Mouse (Mus musculus) hindbrain, embryonic 15.5 days (tissue): ENCODE measurements around the gene Kifc3. TPM values are rescaled to one million over a fixed set of nuclear protein-coding genes. Genes with fewer than 3 reads are reported as not detected.

Experiments
- ATAC-seq: fragments of 200-750 bp; cut with Nextera tagmentation; 2 replicates; pipeline ENCODE4 v1.8.0; 2017; ENCODE audit warnings: low read depth, moderate number of reproducible peaks, moderate TSS enrichment; ENCODE audit not compliant: low FRiP score
- H3K27ac ChIP-seq: fragments of 300-500 bp; sonication (generic); replicated peaks from 2 replicates; pipeline ENCODE4 v1.5.1; 2015; ENCODE audit warnings: mild to moderate bottlenecking, inconsistent platforms
- H3K27me3 ChIP-seq: fragments of 300-500 bp; sonication (generic); 2 replicates; pipeline ENCODE4 v1.6.1; 2015; ENCODE audit warnings: control low read depth, inconsistent platforms
- H3K36me3 ChIP-seq: fragments of 300-500 bp; sonication (generic); 2 replicates; pipeline ENCODE4 v1.6.1; 2015; ENCODE audit warnings: control low read depth, inconsistent platforms
- H3K4me1 ChIP-seq: fragments of 300-500 bp; sonication (generic); replicated peaks from 2 replicates; pipeline ENCODE4 v1.6.1; 2015; ENCODE audit warnings: control low read depth, inconsistent platforms
- H3K4me2 ChIP-seq: fragments of 300-500 bp; sonication (generic); 2 replicates; pipeline ENCODE4 v1.6.1; 2015; ENCODE audit warnings: moderate library complexity, mild to moderate bottlenecking, inconsistent platforms
- H3K4me3 ChIP-seq: fragments of 300-500 bp; sonication (generic); 2 replicates; pipeline ENCODE4 v1.5.1; 2015; ENCODE audit warnings: mild to moderate bottlenecking, inconsistent platforms
- H3K9ac ChIP-seq: fragments of 300-500 bp; sonication (generic); 2 replicates; pipeline ENCODE4 v1.6.1; 2015; ENCODE audit warnings: inconsistent platforms
- H3K9me3 ChIP-seq: fragments of 300-500 bp; sonication (generic); 2 replicates; pipeline ENCODE4 v1.6.1; 2016; ENCODE audit warnings: control low read depth, inconsistent platforms
- WGBS: fragments of 180-500 bp; shearing (Covaris S2); methylation state at CpG from one replicate; pipeline ENCODE4 v1.1.7; 2015; 5-methylcytosine and 5-hydroxymethylcytosine counted together
- polyA plus RNA-seq: library from polyadenylated mRNA; unstranded; fragments of >200 nt; fragmentation: Nextera tagmentation; extraction: Ambion mirVana; gene quantifications from 2 replicates; pipeline ENCODE4 v1.2.1, GENCODE M21; 2015

Gene Kifc3
- polyA plus RNA-seq, 1 experiment from 2014 or later, result 30.2 TPM

DNA sequence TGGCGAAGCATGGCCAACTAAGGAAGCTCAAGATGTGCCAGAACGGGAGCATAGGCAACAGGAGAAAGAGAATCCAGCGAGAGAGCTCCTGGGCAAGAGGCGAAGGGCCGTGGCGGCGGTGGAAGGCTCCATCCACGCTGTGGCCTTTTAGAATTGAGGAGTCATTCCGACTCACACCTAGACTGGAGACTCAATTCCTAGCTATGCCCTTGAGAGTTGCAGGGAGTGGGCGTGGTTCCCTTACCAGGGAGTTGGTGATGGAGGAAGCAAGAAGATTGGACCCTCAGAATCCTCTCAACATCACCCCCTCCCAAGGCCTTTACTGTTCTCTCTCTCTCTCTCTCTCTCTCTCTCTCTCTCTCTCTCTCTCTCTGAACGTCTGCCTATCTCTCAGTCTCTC lies 121.0 kb downstream of the Kifc3 start:
- 9% methylated on average over 11 of the region's 11 CpGs for WGBS
- ATAC-seq, result no peak
- peak overlapping the region; percentile 76 for H3K27ac ChIP-seq

DNA sequence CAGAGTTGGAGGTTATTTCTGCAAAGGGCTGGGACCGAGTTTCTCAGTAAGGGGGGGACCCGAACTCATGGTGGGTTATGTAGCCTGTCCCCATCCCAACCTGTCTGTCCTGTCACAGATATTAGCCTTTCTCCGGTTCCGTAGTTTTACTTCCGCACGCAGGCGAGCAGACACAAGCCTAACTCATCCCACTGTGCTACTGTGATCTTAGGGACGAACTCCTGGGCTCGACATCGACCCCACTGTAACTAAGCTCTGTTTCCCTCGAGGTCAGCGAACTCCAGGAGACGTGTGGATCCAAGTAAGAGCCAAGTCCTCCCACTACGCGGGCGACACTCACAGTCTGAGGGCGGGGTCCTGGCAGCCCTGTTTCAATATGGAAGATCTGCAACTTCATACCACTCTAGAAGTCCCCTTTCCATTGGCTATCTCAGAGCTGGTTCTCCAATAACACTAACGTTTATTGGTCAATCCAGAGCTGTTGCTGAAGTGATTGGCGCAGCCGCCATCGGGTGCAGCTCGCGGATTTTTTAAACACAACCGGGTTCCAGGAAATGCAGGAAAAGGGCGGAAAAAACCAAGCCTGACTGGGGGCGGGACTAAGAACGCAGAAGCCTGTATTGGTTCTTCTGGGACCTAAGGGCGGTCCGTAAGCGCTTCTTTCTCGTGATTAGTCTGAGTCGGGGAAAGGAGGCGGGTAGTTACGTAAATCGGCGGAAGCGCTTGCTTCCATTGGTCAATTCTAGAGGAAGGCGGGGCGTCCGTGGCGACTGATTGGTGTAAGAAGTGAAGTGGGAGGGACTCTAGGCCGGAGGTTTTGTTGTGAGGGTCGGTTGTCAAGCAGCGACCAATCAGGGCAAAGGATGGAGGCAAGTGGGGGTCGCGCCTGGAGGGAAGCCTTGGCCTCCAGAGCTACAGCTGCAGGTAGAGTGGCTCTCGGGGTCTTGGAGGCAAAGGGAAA lies 122.0 kb downstream of the Kifc3 start, which contains the start of gene Katnb1:
TSS of gene Katnb1 (plus strand) at position 806 of the 961 bp plus-strand sequence.
- ATAC-seq, result peak; percentile 99
- Histone ChIP-seq H3K9me3 (no peaks in the 10 kb centered on the region), H3K36me3 (no peaks in the 10 kb centered on the region), H3K9ac (peak within 1 kb of the TSS; percentile 70), H3K4me1 (peaks cover 21% of the 10 kb centered on the region), H3K4me2 (peak within 1 kb of the TSS; percentile 91), H3K4me3 (peak within 1 kb of the TSS; percentile 67), H3K27me3 (no peaks in the 10 kb centered on the region), H3K27ac (peak within 1 kb of the TSS; percentile 79)
- WGBS, result under 1% methylated on average over 47 of the region's 47 CpGs

More for the DNA sequence above, 121.0 kb downstream of the Kifc3 start:
- Histone ChIP-seq H3K9me3 (no peaks in the 10 kb centered on the region), H3K4me1 (peaks cover 21% of the 10 kb centered on the region), H3K9ac (peak overlapping the region; percentile 70), H3K36me3 (peaks cover 5% of the 10 kb centered on the region), H3K27me3 (no peaks in the 10 kb centered on the region), H3K4me2 (peak overlapping the region; percentile 91), H3K4me3 (peak overlapping the region; percentile 67)

- WGBS, result 89% methylated on average over 4 of the region's 4 CpGs
- Histone ChIP-seq H3K4me3 (no peak overlapping the region), H3K27ac (no peak overlapping the region), H3K36me3 (no peaks in the 10 kb centered on the region), H3K27me3 (no peaks in the 10 kb centered on the region), H3K4me1 (peaks cover 21% of the 10 kb centered on the region), H3K4me2 (no peak overlapping the region), H3K9ac (no peak overlapping the region), H3K9me3 (no peaks in the 10 kb centered on the region)
- ATAC-seq, result no peak
These were observed 123.3 kb downstream of the Kifc3 start for GRCm38 (mm10) chr8:95079305-95079704.

DNA sequence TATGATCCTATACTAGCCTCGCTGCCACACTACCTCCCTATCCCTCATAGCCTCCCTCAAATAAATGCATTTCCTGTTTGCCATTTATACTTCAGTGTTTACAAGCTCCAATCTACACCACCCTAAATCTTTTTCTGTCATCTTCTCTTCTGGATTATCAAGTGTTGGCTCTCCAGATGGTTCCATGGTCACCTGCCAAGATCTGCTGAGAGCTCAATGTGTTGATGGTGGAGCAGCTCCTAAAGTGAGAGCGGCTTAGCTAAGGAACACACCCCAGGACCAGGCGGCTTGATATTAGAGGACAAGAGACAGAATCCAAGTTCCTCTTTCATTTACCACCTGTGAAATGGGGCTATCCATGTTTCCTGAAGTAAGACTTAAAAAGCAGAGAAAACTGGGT lies 124.6 kb downstream of the Kifc3 start:
- ATAC-seq, result no peak
- peaks cover 21% of the 10 kb centered on the region for H3K4me1 ChIP-seq

GRCm38 (mm10) chr8:95076151-95076550 lies 126.5 kb downstream of the Kifc3 start:
- 80% methylated on average over 17 of the region's 17 CpGs for WGBS
- no peak overlapping the region for H3K27ac ChIP-seq
- H3K4me1 ChIP-seq, result peaks cover 6% of the 10 kb centered on the region; the same call in 1 of the 2 replicates
- no peak overlapping the region for H3K4me2 ChIP-seq
- no peak overlapping the region for H3K9ac ChIP-seq
- no peaks in the 10 kb centered on the region for H3K27me3 ChIP-seq
- no peak for ATAC-seq
- no peaks in the 10 kb centered on the region for H3K36me3 ChIP-seq
- H3K4me3 ChIP-seq, result no peak overlapping the region
- no peaks in the 10 kb centered on the region for H3K9me3 ChIP-seq

More for the DNA sequence above, 124.6 kb downstream of the Kifc3 start:
- WGBS, result 88% methylated on average over 3 of the region's 3 CpGs
- H3K4me2 ChIP-seq, result no peak overlapping the region
- H3K9ac ChIP-seq, result no peak overlapping the region
- H3K4me3 ChIP-seq, result no peak overlapping the region
- no peaks in the 10 kb centered on the region for H3K9me3 ChIP-seq
- H3K36me3 ChIP-seq, result no peaks in the 10 kb centered on the region
- H3K27me3 ChIP-seq, result no peaks in the 10 kb centered on the region
- H3K27ac ChIP-seq, result no peak overlapping the region

DNA sequence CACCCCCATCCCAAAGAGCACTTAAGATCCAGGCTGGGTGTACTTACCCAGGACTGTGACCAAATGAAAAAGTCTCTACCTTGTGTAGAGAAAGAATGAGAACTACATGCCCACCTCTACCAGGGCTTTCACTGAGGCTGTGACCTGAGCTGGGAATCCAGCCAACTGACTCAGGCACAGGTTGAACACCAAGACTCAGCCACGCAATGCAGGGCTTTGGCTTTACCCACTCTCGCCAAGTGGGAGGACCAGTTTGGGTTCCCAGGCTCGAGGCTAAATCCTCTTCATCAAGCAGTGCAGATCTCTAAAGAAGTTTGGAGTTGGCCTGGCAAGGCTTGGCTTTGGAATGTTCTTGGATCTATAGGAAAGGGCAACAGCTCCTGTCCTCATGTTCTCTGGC lies 127.1 kb downstream of the Kifc3 start:
- Histone ChIP-seq H3K9me3 (no peaks in the 10 kb centered on the region), H3K27me3 (no peaks in the 10 kb centered on the region), H3K36me3 (no peaks in the 10 kb centered on the region), H3K4me2 (no peak overlapping the region), H3K4me3 (no peak overlapping the region), H3K27ac (no peak overlapping the region), H3K9ac (no peak overlapping the region), H3K4me1 (peaks cover 6% of the 10 kb centered on the region; the same call in 1 of the 2 replicates)
- no peak for ATAC-seq
- WGBS, result 80% methylated on average over 3 of the region's 3 CpGs

- no peak overlapping the region for H3K4me3 ChIP-seq
- H3K4me2 ChIP-seq, result no peak overlapping the region
- no peaks in the 10 kb centered on the region for H3K27me3 ChIP-seq
- WGBS, result 53% methylated on average over 3 of the region's 3 CpGs
- H3K27ac ChIP-seq, result no peak overlapping the region
- no peaks in the 10 kb centered on the region for H3K4me1 ChIP-seq
- H3K9me3 ChIP-seq, result no peaks in the 10 kb centered on the region
- no peaks in the 10 kb centered on the region for H3K36me3 ChIP-seq
- H3K9ac ChIP-seq, result no peak overlapping the region
- no peak for ATAC-seq
These were observed 135.0 kb downstream of the Kifc3 start for GRCm38 (mm10) chr8:95067582-95067981.

- H3K9me3 ChIP-seq, result no peaks in the 10 kb centered on the region
- no peak overlapping the region for H3K9ac ChIP-seq
- no peak overlapping the region for H3K27ac ChIP-seq
- no peak for ATAC-seq
- H3K4me1 ChIP-seq, result no peaks in the 10 kb centered on the region
- no peaks in the 10 kb centered on the region for H3K36me3 ChIP-seq
- no peaks in the 10 kb centered on the region for H3K27me3 ChIP-seq
- H3K4me2 ChIP-seq, result no peak overlapping the region
- 89% methylated on average over 2 of the region's 2 CpGs for WGBS
- H3K4me3 ChIP-seq, result no peak overlapping the region
These were observed 138.1 kb downstream of the Kifc3 start for GRCm38 (mm10) chr8:95064531-95064930.

DNA sequence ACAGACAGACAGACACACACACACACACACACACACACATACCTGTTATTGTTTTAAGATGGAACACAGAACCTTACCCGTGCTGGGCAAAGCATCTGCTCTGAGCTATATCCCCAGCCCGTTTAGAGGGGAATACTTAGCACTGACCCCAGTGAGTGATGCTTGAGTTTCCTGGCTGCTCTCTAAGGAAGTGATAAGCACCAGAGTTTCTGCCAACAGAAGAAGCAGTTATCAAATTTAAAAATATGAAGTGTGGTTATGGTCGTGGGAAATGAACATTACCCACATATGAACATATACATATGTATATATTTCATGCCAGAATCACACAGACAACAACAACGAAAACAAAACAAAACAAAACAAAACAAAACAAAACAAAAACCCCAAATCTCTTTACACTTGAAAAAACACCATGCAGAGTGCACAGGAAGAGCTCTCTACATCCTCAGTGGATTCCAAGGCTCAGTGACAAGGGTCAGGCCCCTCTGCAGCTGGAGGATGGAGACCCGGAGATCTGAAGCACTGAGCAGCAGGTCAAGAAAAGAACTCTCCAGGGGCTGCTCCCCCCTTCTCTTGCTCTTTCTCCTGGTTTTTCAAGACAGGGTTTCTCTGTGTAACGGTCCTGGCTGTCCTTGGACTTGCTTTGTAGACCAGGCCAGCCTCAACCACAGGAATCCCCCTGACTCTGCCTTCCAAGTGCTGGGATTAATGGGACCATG lies 142.6 kb downstream of the Kifc3 start:
- 68% methylated on average over 6 of the region's 6 CpGs for WGBS
- no peaks in the 10 kb centered on the region for H3K9me3 ChIP-seq
- H3K4me1 ChIP-seq, result 0 out of 2 replicates have a peak, but pooled peaks cover 2% of the 10 kb centered on the region
- no peak overlapping the region for H3K27ac ChIP-seq
- ATAC-seq, result no peak
- H3K9ac ChIP-seq, result no peak overlapping the region
- H3K4me3 ChIP-seq, result no peak overlapping the region
- no peaks in the 10 kb centered on the region for H3K36me3 ChIP-seq
- no peak overlapping the region for H3K4me2 ChIP-seq
- no peaks in the 10 kb centered on the region for H3K27me3 ChIP-seq

DNA sequence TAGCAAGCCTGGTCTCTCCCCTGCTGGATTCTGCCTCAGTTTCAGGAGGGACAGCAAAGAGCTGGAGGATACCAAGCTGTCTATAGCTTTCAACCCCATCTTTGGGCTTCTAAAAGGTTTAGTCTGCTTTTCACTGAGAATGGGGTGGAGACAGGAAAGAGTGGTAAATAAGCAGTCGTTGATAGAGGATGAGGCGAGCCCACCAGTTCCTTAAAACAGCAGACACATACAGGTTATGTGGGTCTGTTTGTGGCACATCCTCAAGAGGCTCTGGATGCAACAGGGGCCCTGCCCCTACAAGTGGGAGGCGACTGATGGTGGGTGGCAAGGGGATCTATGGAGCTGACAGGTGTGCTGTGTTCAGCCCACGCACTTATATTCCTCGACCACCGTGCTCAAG lies 144.0 kb downstream of the Kifc3 start:
- no peaks in the 10 kb centered on the region for H3K36me3 ChIP-seq
- no peak overlapping the region for H3K4me2 ChIP-seq
- 0 out of 2 replicates have a peak, but pooled peaks cover 3% of the 10 kb centered on the region for H3K4me1 ChIP-seq
- no peak overlapping the region for H3K27ac ChIP-seq
- no peak for ATAC-seq
- no peak overlapping the region for H3K4me3 ChIP-seq
- WGBS, result 86% methylated on average over 6 of the region's 6 CpGs
- H3K27me3 ChIP-seq, result no peaks in the 10 kb centered on the region
- no peaks in the 10 kb centered on the region for H3K9me3 ChIP-seq
- H3K9ac ChIP-seq, result no peak overlapping the region

DNA sequence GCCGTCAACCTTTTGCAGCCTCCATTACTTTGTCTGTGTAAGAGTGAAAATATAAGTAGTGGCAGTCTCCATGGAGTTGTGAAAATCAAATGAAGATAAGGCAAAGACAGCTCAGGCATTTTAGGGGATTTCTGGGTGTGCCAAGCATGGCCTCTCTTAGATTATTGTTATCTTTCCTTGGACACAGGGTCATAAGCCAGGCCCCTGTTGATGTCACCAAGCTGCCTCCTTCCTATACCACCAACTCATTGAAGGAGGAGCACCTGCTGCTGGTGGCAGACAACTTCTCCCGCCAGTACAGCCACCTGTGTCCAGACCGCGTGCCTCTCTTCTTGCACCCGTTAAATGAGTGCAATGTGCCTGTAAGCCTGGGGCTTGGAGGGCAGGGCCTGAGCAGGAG lies 146.2 kb downstream of the Kifc3 start:
- 89% methylated on average over 5 of the region's 5 CpGs for WGBS
- H3K36me3 ChIP-seq, result no peaks in the 10 kb centered on the region
- no peak overlapping the region for H3K4me3 ChIP-seq
- H3K9ac ChIP-seq, result no peak overlapping the region
- H3K9me3 ChIP-seq, result no peaks in the 10 kb centered on the region
- no peak overlapping the region for H3K27ac ChIP-seq
- no peaks in the 10 kb centered on the region for H3K27me3 ChIP-seq
- 0 out of 2 replicates have a peak, but pooled peaks cover 3% of the 10 kb centered on the region for H3K4me1 ChIP-seq
- H3K4me2 ChIP-seq, result no peak overlapping the region
- no peak for ATAC-seq
